Mouse (Mus musculus) lung, postnatal 0 days (tissue): ENCODE measurements around the gene Tmem209.

Experiments
- CTCF ChIP-seq: IDR thresholded peaks from 2 replicates; pipeline ENCODE4 v1.5.1; 2016; ENCODE audit warnings: antibody characterized with exemption, mild to moderate bottlenecking
- EP300 ChIP-seq: IDR thresholded peaks from 2 replicates; pipeline ENCODE4 v1.6.1; 2016; ENCODE audit warnings: antibody characterized with exemption, mild to moderate bottlenecking, control low read depth

GRCm38 (mm10) chr6:30479418-30479817 lies 30.2 kb downstream of the Tmem209 start:
- TF ChIP-seq CTCF (no peak), EP300 (no peak)
